Mouse (Mus musculus): ENCODE data around the gene Acrbp. TPM values are rescaled to one million over a fixed set of nuclear protein-coding genes. Genes with fewer than 3 reads are reported as not detected.
A peak's percentile ranks its signal among the peaks of the same experiment; 100 is the strongest.
"Not testable (repeated sequence)": the region's sequence is repeated elsewhere in the genome, so short reads cannot be mapped to it uniquely, and the experiment has no call there.

Gene Acrbp
- total and polyA plus RNA-seq, 2 experiments from 2014 or later = 10.5 to 12.2 TPM

DNA sequence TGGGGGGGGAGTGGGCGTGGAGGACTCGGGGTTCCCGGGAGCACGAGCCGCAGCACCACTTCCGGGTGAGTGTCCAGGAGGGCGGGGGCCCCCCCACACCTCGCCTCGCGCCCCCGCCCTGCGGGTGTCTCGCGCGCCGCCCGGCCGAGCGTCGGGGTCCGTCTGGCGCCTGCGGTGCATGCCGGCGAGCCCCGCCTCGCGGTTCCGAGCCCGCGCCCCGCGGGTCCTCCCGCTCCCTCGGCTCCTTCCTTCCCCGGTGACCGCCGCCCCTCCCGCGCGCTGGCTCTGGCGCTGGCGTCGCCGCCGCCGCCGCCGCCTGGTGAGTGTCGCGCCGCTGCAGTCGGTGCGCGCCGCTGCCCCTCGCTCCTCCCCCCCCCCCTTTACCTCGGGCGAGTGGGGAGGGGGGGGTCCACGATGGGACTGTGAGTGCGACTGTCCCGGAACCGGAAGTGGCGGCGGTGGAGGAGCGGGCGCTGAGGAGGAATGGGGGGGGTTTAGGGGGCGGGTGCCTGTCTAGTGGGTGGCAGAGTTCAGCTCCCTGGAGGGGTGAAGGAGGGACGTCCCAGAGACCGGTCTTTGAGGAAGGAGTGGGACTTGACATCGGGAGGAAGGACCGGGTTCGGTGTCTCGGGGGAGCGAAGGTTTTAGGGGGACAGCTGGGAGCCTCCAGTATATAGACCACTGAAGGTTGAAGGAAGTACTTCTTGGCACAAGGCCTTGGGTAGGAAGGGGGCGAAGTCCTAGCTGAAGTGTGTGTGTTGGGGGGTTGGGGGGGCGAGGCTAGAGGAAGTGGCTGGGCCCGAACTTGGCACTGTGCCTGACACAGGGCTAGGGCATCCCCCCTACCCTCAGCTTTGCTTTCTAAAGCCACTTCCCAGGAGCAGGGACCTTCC lies 40.1 kb upstream of the Acrbp start:
- H3K9me3 ChIP-seq (ENCODE audit: low read length) = no peaks in the 10 kb centered on the region
- H3K4me3 ChIP-seq (ENCODE audit: low read length) = peak overlapping the region; percentile 79
- TF ChIP-seq CTCF (IDR thresholded peaks at IDR 0.05; ENCODE audit: low read depth) = no peak
- peak overlapping the region; percentile 98 for H3K27ac ChIP-seq
- 2% methylated on average over 29 of the region's 78 CpGs for WGBS
- no peaks in the 10 kb centered on the region for H3K27me3 ChIP-seq (ENCODE audit: insufficient read depth, low read length)
- DNase-seq (ENCODE audit: low spot score) = peak; percentile 92
- H3K9ac ChIP-seq (replicated peaks; ENCODE audit: low read length) = peak overlapping the region; percentile 93
- peaks cover 15% of the 10 kb centered on the region; the same call in 1 of the 2 replicates for H3K36me3 ChIP-seq (ENCODE audit: insufficient read depth, low read length)
- H3K4me1 ChIP-seq (ENCODE audit: insufficient read depth, low read length) = peaks cover 4% of the 10 kb centered on the region; the same call in 1 of the 2 replicates
- H3K4me2 ChIP-seq (ENCODE audit: low read depth, low read length) = peak overlapping the region; percentile 84
- peak; percentile 91 for ATAC-seq

DNA sequence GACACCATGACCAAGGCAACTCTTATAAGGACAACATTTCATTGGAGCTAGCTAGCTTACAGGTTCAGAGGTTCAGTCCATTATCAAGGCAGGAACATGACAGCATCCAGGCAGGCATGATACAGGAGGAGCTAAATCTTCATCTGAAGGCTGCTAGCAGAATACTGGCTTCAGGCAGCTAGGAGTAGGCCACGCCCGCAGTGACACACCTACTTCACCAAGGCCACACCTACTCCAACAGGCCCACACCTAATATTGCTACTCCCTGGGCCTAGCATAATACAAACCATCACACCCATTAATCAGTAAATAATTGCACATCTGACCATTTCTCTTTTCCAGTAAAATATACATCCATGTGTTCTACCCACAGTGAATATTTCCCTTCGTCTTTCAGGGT lies 31.8 kb upstream of the Acrbp start:
- Histone ChIP-seq H3K4me1 (ENCODE audit: insufficient read depth, low read length) (no peaks in the 10 kb centered on the region), H3K9me3 (ENCODE audit: low read length) (no peaks in the 10 kb centered on the region), H3K4me3 (ENCODE audit: low read length) (no peak overlapping the region), H3K36me3 (ENCODE audit: insufficient read depth, low read length) (peaks cover 21% of the 10 kb centered on the region; the same call in 1 of the 2 replicates), H3K4me2 (ENCODE audit: low read depth, low read length) (no peak overlapping the region), H3K9ac (replicated peaks; ENCODE audit: low read length) (no peak overlapping the region), H3K27me3 (ENCODE audit: insufficient read depth, low read length) (no peaks in the 10 kb centered on the region), H3K27ac (no peak overlapping the region)
- TF ChIP-seq CTCF (IDR thresholded peaks at IDR 0.05; ENCODE audit: low read depth) = no peak
- ATAC-seq (no peak), DNase-seq (ENCODE audit: low spot score) (no peak)
- WGBS = 97% methylated on average over 3 of the region's 3 CpGs

DNA sequence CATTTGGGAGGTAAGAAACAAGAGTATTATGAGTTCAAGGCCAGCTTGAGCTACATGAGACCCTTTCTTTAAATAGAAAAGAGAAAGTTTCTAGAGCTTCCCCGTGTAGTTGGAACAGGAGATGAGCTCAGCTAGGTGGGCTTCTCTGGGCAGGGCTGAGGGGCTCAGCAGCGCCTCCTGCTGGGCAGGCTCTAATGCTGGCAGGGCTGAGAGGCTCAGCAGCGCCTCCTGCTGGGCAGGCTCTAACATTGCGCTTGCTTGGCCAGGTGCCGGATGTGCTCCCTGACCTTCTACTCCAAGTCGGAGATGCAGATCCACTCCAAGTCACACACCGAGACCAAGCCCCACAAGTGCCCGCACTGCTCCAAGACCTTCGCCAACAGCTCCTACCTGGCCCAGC lies 19.0 kb upstream of the Acrbp start:
- not testable (repeated sequence) for H3K4me2 ChIP-seq (ENCODE audit: low read depth, low read length); H3K27ac ChIP-seq; H3K27me3 ChIP-seq (ENCODE audit: insufficient read depth, low read length); H3K4me1 ChIP-seq (ENCODE audit: insufficient read depth, low read length); H3K9me3 ChIP-seq (ENCODE audit: low read length); H3K4me3 ChIP-seq (ENCODE audit: low read length); H3K9ac ChIP-seq (replicated peaks; ENCODE audit: low read length)
- peak; percentile 61 for ATAC-seq
- peaks cover 52% of the 10 kb centered on the region for H3K36me3 ChIP-seq (ENCODE audit: insufficient read depth, low read length)
- TF ChIP-seq CTCF (IDR thresholded peaks at IDR 0.05; ENCODE audit: low read depth) = peak; percentile 91
- peak; percentile 59 for DNase-seq (ENCODE audit: low spot score)
- WGBS = 31% methylated on average over 7 of the region's 9 CpGs

DNA sequence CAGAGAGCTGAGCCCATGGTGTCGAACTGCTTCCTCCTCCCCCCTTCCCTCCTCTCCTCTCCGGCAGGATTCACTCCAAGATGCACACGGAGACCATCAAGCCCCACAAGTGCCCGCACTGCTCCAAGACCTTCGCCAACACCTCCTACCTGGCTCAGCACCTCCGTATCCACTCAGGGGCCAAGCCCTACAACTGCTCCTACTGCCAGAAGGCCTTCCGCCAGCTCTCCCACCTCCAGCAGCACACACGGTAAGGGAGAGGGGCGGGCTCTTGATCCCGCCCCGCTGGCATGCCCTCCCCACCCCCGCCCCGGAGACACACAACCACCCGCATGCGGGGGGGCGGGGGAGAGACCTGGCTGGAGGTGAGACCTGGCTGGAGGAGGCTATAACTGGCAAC lies 17.9 kb upstream of the Acrbp start:
- H3K4me2 ChIP-seq (ENCODE audit: low read depth, low read length) = no peak overlapping the region
- ATAC-seq = no peak

DNA sequence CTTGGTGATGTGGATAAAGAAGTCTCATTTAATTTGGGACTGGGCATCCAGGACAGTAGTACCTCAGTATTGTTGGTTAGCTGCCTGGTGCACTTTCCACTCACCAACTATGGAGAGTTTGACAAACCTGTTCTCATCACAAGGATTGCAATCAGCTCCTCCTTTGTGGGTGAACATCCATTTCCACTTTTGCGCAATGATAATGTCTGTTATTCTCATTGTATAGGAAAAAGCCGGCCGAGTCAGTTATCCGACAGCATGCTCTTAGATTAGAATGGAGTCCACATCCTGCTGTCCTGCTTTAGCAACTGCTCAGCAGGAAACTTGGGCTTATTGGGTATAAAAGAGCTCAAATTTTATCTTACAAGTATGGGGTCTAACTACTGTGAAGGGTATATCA lies 10.8 kb upstream of the Acrbp start:
- DNase-seq (ENCODE audit: low spot score) (no peak), ATAC-seq (no peak)
- Histone ChIP-seq H3K4me1 (ENCODE audit: insufficient read depth, low read length) (0 out of 2 replicates have a peak, but pooled peaks cover 5% of the 10 kb centered on the region), H3K9me3 (ENCODE audit: low read length) (no peaks in the 10 kb centered on the region), H3K9ac (replicated peaks; ENCODE audit: low read length) (no peak overlapping the region), H3K36me3 (ENCODE audit: insufficient read depth, low read length) (peaks cover 28% of the 10 kb centered on the region), H3K4me3 (ENCODE audit: low read length) (no peak overlapping the region), H3K27ac (no peak overlapping the region), H3K27me3 (ENCODE audit: insufficient read depth, low read length) (no peaks in the 10 kb centered on the region), H3K4me2 (ENCODE audit: low read depth, low read length) (peak overlapping the region; percentile 49)
- no peak for TF ChIP-seq CTCF (IDR thresholded peaks at IDR 0.05; ENCODE audit: low read depth)
- 92% methylated on average over 4 of the region's 4 CpGs for WGBS

More for the DNA sequence above, 17.9 kb upstream of the Acrbp start:
- Histone ChIP-seq H3K4me3 (ENCODE audit: low read length) (no peak overlapping the region), H3K36me3 (ENCODE audit: insufficient read depth, low read length) (peaks cover 56% of the 10 kb centered on the region), H3K27ac (no peak overlapping the region), H3K9me3 (ENCODE audit: low read length) (no peaks in the 10 kb centered on the region), H3K27me3 (ENCODE audit: insufficient read depth, low read length) (no peaks in the 10 kb centered on the region), H3K4me1 (ENCODE audit: insufficient read depth, low read length) (no peaks in the 10 kb centered on the region), H3K9ac (replicated peaks; ENCODE audit: low read length) (no peak overlapping the region)
- DNase-seq (ENCODE audit: low spot score) = no peak
- TF ChIP-seq CTCF (IDR thresholded peaks at IDR 0.05; ENCODE audit: low read depth) = no peak
- 90% methylated on average over 16 of the region's 16 CpGs for WGBS

DNA sequence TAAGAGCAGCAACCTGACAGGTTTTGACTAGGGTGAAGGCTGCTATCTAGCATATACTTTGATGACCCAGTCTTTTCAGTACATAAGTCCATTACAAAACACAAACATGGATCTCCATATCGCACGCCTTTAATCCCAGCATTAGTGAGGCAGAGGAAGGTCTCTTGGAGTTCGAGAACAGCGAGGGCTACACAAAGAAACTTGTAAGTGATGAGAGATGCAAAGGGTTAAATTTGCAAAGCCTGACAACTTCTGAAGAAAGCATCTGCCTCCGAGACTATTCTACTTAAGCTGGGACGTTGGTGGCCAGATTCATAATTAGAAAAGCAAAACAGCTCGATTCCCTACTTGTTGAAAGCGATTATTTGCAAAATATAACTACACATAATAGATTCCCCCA lies 10.4 kb upstream of the Acrbp start:
- H3K4me1 ChIP-seq (ENCODE audit: insufficient read depth, low read length) = 0 out of 2 replicates have a peak, but pooled peaks cover 5% of the 10 kb centered on the region
- TF ChIP-seq CTCF (IDR thresholded peaks at IDR 0.05; ENCODE audit: low read depth) = no peak
- no peaks in the 10 kb centered on the region for H3K9me3 ChIP-seq (ENCODE audit: low read length)
- H3K27ac ChIP-seq = no peak overlapping the region
- peak overlapping the region; percentile 49 for H3K4me2 ChIP-seq (ENCODE audit: low read depth, low read length)
- H3K27me3 ChIP-seq (ENCODE audit: insufficient read depth, low read length) = no peaks in the 10 kb centered on the region
- ATAC-seq (peak; percentile 28), DNase-seq (ENCODE audit: low spot score) (no peak)
- peak overlapping the region; percentile 78 for H3K4me3 ChIP-seq (ENCODE audit: low read length)
- 8% methylated on average over 8 of the region's 8 CpGs for WGBS
- peaks cover 28% of the 10 kb centered on the region for H3K36me3 ChIP-seq (ENCODE audit: insufficient read depth, low read length)
- no peak overlapping the region for H3K9ac ChIP-seq (replicated peaks; ENCODE audit: low read length)

Data from hindbrain, postnatal 0 days (tissue).